Mouse (Mus musculus): ENCODE results near the gene Gm20807.
"Not testable (repeated sequence)": the region's sequence is repeated elsewhere in the genome, so short reads cannot be mapped to it uniquely, and the experiment has no call there.

Gene Gm20807

DNA sequence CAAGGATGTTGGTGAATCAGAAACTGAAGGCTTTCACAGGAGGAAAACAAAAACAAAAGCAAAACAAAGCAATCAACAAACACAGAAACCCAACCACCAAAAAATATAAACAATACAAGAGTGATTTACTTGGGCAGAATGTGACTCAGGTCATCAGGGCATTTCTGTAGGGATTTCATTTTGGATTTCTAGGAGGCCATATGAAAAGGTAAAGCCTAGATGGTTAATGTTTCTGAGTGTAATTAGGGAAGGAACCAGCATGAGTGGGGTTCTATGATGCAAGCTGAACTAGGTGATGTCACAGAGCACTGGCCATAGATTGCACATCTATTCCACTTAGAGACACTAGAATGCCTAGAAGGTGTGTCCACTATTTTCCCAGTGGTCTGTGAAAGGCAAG is at the start of gene Gm20807:
Gene Gm20807, plus strand, starts transcription at position 301 of the 400 bp plus-strand sequence.
- DNase-seq (ENCODE audit: low read depth, low spot score) = not testable (repeated sequence)
